Mouse (Mus musculus) left cerebral cortex, postnatal 10 days (tissue): ENCODE data around the gene Ttll2. TPM values are rescaled to one million over a fixed set of nuclear protein-coding genes. Genes with fewer than 3 reads are reported as not detected.
"Not testable (repeated sequence)": the region's sequence is repeated elsewhere in the genome, so short reads cannot be mapped to it uniquely, and the experiment has no call there.

ENCODE experiments used
- DNase-seq, 2 experiments: peaks; one replicate each; pipeline ENCODE4 v3.0.0; 2021 to 2022; ENCODE audit warnings: low spot score in 2 of 2, mixed read lengths in 1 of 2; ENCODE audit errors: extremely low spot score in 1 of 2
- intact Hi-C: fragments of 180-260 bp; cut with DNase I; formaldehyde crosslinking; loops from one replicate; pipeline ENCODE4 v1.15.1; 2025
- total RNA-seq, 2 experiments: library from RNA; stranded (reverse); gene quantifications; 2 replicates each; pipeline ENCODE4 v1.2.3; 2021

Ttll2 gene
- not detected for total RNA-seq

DNA sequence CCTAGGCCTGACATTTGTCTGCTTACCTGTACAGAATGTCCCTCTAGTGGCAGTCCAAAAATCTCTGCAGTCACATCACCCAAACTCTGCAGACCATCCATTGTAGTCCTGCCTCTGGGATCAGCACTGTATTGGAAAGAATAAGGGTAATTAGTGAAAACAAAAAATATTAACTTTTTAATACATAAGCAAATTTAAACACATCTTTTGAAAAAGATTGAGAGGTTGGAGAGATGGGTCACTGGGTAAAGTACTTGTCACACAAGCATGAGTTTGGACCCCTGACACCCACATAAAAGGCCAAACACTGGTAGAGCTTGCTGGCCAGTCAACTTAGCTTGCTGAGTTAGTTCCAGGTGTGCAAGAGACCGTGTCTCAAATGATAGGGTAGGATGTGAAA is at the start of gene Ttll2:
Ttll2 (minus strand) TSS at position 101 of the 400 bp plus-strand sequence.
- DNase-seq, intact Hi-C loops: not testable (repeated sequence)

DNA sequence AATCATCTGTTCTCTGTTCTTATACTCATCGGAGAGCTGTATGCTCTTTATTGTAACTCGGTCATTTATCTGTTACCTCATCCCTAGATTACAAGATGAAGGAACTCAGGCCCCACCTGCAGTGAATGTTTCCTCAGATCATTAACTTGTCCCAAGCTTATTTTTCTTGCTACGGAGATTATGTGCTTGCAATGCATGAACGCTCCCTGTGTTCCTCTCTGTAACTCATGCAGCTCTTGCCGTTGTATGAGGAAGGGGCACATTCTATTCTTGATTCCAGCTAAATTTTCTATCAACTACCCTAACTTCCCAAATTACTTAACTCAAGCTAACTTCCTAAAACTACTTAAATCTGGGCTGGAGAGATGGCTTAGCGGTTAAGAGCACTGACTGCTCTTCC is 47.3 kb upstream of the Ttll2 start:
- DNase-seq, intact Hi-C loops: not testable (repeated sequence)

DNA sequence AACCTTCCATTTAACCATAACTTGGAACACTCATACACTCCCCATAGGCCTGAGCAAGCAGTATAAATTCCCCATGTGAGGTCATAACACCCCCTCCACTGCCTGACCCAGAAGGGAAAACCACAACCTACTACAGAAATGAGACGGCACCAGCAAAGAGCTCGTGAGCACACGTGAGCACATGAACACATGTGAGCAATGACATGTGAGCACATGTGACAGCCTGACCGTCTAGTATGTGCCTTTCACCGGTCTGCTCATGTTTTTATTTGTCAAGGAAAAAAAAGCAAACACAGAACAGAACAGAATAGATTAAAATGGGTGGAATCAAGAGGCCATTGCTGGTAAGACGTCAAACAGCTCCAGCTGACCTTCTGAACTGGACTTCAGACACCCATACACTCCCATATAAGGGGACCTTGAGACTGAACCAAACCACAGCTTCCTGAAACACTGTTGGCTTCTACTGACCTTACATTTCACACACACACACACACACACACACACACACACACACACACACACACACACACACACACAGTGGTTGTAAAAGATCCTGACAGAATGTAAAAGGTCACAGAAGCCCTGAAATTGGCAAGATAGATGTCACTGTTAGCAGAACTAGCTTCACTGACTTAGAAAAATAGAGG is 45.8 kb upstream of the Ttll2 start:
- intact Hi-C loops, DNase-seq: not testable (repeated sequence)

DNA sequence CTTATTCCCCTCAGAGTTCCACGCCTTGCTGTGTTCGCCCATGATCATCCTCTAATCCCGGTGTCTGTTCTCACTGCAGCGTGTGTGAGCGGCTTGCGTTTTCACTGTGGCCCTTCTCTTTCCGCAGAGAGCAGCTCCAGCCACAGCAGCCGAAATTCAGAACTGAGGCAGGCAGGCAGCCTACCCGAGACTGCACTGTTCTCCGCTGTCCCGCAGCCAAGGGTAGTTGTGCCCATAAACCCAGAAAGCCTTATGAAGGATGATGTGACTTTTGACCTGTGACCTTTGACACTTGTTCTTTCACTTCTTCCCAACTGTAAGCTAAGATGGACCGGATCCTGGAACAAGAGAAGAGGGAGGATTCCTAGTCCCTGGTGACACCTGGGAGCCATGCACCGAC is 44.6 kb upstream of the Ttll2 start:
- DNase-seq, intact Hi-C loops: not testable (repeated sequence)

GRCm38 (mm10) chr17:7396288-7396687 is 43.8 kb upstream of the Ttll2 start:
- DNase-seq, intact Hi-C loops: not testable (repeated sequence)

DNA sequence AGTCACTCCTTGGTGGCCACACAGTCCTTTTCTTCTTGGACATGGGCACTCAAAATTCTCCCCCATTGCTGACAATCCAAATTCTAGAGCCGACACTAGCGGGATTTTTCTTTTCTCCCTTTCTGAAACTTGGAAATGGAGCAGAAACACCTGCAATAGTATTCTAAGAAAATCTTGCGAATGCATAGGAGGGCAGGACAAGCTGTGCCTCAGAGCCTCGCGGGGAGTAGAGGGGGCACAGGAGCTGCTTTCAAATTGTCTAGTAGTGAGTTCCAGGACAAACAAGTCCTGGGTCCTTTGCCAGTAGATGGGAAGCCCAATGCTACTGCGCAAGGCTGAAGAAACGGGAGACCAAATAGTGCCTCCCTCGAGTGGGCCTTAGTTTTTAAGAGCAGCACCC is 43.2 kb upstream of the Ttll2 start:
- intact Hi-C loops, DNase-seq: not testable (repeated sequence)

DNA sequence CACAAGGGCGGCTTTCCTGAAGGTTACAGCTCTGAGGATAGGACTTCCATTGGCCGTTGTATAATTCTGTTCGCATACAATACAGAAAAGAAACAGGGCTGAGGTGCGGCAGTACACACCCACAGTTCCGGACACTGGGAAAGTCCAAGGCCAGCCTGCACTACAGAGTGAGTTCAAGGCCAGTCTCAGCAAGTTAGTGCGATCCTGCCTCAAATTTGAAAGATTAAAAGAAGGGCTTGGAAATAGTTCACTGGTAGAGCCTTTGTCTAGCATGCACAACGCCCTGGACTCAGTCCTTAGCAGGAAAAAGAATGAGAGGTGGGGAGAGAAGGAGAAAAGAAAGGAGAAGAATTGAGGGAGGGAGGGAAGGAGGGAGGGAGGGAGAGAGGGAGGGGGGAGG is 42.6 kb upstream of the Ttll2 start:
- DNase-seq, intact Hi-C loops: not testable (repeated sequence)

- peak in 1 of 2 experiments; percentile 32 for DNase-seq
- intact Hi-C loops: not testable (repeated sequence)
These were observed 37.4 kb upstream of the Ttll2 start for GRCm38 (mm10) chr17:7389898-7390297.

DNA sequence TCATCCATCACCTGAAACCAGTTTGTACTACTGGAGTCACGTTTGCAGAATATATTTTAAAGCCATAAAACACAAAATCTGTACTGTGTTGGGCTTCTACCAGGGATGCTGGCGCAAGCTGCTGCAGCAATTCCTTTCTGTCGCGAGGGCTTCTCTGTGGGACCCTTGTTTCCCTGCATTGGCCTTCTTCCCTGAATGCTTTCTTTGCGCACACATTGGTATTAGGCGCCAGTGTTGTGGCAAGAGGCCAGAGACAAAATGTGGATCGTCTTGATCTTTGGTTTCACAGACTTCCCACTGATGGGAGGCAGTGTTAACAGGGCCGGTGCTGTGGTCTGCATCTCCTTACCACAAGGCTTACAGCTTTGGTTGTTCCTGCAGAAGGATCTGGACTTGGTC is 36.5 kb upstream of the Ttll2 start:
- intact Hi-C loops, DNase-seq: not testable (repeated sequence)

- intact Hi-C loops: not testable (repeated sequence)
These were observed 36.0 kb upstream of the Ttll2 start for GRCm38 (mm10) chr17:7388341-7388957.

GRCm38 (mm10) chr17:7386016-7386415 is 33.5 kb upstream of the Ttll2 start:
- intact Hi-C loops: not testable (repeated sequence)

More at GRCm38 (mm10) chr17:7388341-7388957, 36.0 kb upstream of the Ttll2 start:
- DNase-seq: not testable (repeated sequence)

DNA sequence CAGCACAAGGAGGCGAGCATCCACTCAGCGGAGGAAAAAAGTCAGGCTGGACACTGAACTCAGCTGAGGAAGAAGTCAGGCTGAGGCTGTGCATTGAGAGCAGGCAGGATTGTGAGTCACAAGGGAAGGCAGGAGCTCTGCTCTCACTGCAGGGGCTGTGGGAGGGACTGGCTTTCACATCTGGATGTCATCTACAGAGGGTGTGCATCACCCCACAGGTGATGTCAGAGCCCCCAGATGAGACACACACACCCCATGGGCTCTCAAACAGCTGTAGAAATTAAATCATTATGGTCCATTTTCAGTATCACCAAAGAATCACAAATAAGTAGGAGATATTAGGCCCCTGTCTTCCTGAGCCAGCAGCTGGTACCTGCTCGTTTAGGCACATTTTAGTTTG is 32.9 kb upstream of the Ttll2 start, which contains the start of gene Unc93a2:
Unc93a2 (minus strand) TSS at position 101 of the 400 bp plus-strand sequence.
- DNase-seq, intact Hi-C loops: not testable (repeated sequence)

More at GRCm38 (mm10) chr17:7386016-7386415, 33.5 kb upstream of the Ttll2 start:
- DNase-seq: not testable (repeated sequence)

DNA sequence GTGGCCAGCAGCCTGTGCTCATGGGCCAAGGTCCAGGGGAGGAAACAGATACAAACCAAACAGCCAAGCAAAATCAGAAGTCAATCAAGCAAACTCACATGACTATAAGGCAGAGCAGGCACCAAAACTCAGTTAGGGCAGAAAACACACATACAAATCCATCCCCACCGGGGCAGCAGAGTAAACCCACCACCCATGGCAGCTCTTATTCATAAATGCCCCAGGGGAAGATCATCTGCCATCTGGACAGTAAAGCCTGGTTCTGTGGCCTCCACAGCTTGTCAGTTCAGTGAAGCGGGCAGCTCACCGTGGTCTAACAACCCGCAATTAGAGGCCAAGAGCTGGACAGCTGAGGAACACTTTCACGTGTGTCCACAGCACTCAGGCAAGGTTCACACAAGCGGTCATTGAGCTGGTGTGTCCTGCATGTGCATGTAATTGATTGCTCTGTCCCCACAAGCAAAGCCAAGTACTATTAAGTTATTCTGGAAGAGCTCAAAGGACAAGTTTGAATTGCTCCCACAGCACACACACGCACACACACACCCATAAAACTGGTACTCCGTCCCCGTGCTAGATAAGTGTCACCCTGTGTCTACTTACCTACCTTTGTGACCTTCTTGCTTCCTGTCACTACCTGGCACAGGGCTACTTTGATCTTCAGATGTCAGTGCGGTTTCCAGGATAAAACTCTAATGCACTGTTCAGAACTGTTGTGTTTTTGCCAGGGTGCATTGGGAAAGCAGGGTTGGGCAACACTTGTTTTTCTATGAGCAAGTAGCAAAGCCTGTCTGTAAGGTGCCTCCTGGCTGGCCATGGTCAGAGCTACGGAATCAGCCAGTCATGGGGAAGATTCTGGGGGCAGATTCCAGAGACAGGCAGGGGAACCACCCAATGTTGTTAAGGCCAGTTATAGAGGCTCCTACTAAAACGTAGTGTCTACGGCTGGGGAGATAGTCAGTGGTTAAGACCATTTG is 31.0 kb upstream of the Ttll2 start:
- intact Hi-C loops: not testable (repeated sequence)

DNA sequence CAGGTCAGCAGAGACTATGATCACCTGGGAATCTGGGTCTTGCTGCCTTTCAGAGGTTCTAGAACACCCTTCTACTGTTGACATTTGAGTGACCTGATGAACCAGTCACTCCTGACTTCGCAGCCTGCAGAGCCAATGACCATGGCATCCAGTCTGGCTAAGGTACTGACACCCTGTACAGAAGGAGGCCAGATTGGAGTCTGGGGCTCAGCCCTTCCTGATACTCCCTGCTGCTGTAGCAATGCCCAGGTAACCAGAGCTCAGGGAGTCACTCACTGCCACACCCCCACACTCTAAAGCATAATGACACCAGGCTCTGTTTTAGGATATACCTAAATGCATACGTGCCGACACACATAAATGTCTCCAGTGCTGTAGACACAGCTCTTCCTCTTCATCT is 30.2 kb upstream of the Ttll2 start:
- DNase-seq, intact Hi-C loops: not testable (repeated sequence)

More for the DNA sequence above, 31.0 kb upstream of the Ttll2 start:
- not testable (repeated sequence) for DNase-seq

DNA sequence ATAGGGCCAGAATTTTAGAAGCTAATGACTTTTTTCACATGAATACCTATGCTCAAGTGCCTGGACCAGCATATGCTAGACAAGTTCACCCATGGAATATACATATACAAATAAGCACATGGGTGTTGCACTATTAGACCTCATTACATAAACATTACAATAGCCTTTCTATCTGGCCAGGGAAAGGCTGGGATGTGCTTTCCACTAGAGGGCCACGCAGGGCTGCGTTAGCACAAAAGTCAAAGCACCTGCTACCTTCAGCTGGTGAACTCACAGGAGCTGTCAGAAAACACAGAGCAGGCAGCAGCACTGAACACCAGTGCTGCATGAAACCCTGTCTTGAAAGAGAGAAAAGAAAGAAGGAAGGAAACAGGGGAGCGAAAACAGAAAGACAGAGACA is 25.4 kb upstream of the Ttll2 start:
- intact Hi-C loops, DNase-seq: not testable (repeated sequence)

DNA sequence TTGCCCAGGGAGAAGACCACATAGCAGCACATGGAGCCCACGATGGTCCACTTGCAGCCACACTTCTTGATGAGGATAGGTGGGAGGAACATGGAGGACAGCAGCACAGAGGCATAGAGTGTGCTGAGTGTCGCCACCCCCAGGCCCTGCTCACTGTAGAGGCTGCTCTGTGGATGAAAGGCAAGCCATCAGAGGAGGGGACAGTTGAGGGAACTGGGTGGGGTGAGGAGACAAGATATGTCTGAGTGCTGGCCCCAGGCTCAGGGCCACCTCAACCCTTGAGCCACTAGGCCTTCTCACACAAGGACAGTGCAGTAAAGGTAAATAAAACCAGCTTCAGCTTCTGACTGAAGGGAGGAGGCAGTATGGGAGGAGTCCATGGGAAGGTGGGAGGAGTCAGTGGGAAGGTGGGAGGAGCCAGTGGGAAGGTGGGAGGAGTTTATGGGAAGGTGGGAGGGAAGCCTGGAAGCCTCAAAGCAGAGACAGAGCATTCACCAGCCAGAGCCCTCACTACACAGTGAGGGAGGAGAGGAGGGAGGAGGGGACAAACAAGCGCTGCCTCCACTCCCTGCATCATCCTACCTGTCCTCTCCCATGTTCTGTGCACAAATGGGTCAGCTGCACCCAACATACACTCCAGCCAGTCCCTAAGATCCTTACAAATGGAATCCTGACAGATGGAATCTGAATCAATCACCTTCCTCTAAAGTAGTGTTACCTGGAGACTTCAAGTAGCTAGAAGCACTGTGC is 24.6 kb upstream of the Ttll2 start:
- DNase-seq, intact Hi-C loops: not testable (repeated sequence)

- DNase-seq, intact Hi-C loops: not testable (repeated sequence)
These were observed 19.4 kb upstream of the Ttll2 start, which contains the start of gene Gm49630 for GRCm38 (mm10) chr17:7371879-7372278. Gene Gm49630 (minus strand): TSS chr17:7371979.

DNA sequence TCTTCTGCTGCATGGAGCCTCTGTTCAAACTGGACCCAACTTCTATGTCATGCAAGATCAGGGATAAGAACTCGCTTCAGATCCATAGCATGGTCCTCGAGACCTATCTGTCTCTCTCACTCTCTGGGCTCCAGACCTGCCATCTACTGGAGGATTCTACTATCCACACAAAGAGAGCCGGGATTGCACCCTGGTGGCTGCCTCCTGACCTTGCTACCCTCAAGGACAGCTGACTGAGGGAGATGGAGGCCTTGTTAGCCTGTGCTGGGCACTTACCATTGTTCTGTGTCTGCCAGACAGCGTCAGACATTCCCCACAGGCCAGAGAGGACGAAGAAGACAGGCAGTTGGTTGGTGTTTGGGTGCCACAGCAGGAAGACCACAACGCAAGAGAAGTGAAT is 16.9 kb upstream of the Ttll2 start:
- intact Hi-C loops, DNase-seq: not testable (repeated sequence)
